Mouse (Mus musculus): ENCODE measurements at regions not wholly inside any gene's neighbourhood (a gene's known extent, or its start where the extent isn't known, plus 50 kb on each side); places are given as distances from the start of the nearest gene placed in this dataset.

DNA sequence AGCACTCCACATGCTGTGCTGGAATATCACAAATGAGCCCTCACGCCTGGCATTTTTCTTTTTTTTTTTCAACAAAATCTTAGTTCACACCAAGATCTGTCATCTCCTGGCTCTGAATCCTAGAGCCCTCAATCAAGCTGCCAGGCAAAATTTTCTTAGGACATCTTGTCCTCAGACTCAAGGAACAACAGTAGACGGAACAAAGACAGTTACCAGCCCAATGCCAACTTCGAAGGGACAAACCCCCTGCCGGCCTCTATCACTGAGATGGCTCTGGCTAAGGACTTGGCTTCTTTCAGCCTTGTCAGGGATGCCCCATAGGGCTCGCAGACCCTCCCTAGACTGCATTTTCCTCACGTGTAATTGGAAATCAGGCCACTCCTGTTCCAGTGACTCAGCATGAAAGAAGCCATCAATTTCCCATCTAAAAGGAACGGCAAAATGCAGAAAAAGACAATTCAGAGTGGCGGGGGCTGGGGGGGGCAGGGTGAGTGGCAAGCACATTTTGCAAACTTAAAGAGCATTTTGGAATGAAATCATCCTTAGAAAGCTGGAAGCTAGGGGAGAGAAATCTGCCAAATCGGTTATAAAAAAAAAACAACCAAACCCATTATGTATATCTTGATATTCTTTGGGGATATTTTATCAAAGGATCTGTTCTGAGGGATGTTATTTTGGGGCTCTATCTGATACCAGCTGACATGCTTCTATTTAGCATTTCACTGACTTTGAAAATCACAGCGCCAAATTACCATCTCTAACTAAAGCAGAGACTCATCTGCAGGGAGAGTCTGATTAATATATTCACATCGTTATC, 116.1 kb upstream of the Sulf2 start:
- TF ChIP-seq EP300 (IDR thresholded peaks at IDR 0.05; ENCODE audit: low read depth) (no peak), CTCF (IDR thresholded peaks at IDR 0.05; ENCODE audit: low read depth) (no peak)

Data from liver, postnatal 0 days (tissue).